Mouse (Mus musculus) liver, postnatal 0 days (tissue): ENCODE data around the gene Hrct1.

Source experiments
- CTCF ChIP-seq: sonication (generic); IDR thresholded peaks from 2 replicates; pipeline ENCODE4 v1.5.1; 2016; ENCODE audit warnings: antibody characterized with exemption, low read depth
- EP300 ChIP-seq: IDR thresholded peaks from 2 replicates; pipeline ENCODE4 v1.6.1; 2016; ENCODE audit warnings: antibody characterized with exemption, low read depth, mild to moderate bottlenecking

DNA sequence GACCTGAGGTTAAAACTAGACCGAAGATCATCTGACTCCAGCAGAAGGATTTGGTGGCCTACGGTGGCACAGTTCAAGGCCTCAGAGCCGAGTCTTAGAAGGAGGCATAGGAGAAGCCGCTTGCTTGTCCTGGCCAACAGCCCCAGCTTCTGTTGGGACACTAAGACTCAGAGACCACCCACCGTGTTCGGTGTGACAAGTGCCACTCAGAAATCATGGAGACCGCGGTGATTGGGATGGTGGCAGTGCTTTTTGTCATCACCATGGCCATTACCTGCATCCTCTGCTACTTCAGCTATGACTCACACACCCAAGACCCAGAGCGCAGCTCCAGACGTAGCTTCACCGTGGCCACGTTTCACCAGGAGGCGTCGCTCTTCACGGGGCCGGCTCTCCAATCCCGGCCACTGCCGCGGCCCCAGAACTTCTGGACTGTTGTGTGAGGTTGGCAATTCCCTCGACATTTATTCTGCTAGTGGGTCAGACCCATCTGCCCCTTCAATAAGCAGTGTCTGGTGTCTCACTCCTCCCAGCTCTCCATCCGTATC is 3.8 kb downstream of the Hrct1 start:
- TF ChIP-seq CTCF, result 0 out of 2 replicates have a peak, but pooled peaks have one; percentile 11
- TF ChIP-seq EP300, result no peak
